ENCODE assay signal across 8 mouse cellular contexts in the genomic region with DNA sequence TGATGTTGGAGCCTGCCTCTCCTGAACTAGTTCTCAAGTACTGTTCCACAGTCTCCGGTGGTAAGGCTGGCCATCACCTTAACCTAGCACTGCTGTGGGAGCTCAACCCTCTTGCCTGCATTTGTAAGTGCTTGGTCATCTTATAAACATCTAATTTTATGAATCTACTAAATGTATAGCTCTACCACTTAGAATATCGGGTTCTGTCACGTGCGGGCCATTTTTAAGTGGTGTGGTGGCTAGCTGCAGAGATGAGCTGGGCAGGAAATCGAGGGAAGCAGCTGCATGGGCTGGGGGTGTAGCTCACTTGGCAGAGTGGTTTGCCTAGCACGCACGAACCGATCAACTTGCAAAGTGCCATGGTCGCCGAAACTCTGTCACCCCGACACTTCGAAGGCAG. TPM values are rescaled to one million over a fixed set of nuclear protein-coding genes. Genes with fewer than 3 reads are reported as not detected.
DNase-seq lines count a peak whose midpoint lies in the region; ATAC-seq lines count a peak whose summit lies in the region.

No protein-coding gene starts in this region.

- H3K27me3 ChIP-seq in kidney, embryonic 14.5 days (ENCODE audit: control insufficient read depth, insufficient read depth, low read length): no peaks in the 10 kb centered on the region
- H3K27me3 ChIP-seq in hindbrain, embryonic 13.5 days: no peaks in the 10 kb centered on the region
- peaks cover under 1% of the 10 kb centered on the region; the same call in 1 of the 2 replicates for H3K27me3 ChIP-seq in midbrain, embryonic 13.5 days

- H3K9me3 ChIP-seq in kidney, embryonic 14.5 days (ENCODE audit: control insufficient read depth, low read length): no peaks in the 10 kb centered on the region
- no peaks in the 10 kb centered on the region for H3K9me3 ChIP-seq in hindbrain, embryonic 13.5 days
- H3K9me3 ChIP-seq in midbrain, embryonic 13.5 days: no peaks in the 10 kb centered on the region

- 45% methylated on average over 12 of the region's 12 CpGs for WGBS in kidney, embryonic 14.5 days
- 33% methylated on average over 12 of the region's 12 CpGs for WGBS in hindbrain, embryonic 13.5 days
- WGBS in midbrain, embryonic 13.5 days: 51% methylated on average over 12 of the region's 12 CpGs

- intact Hi-C loops in left cerebral cortex, postnatal 10 days (cut with DNase I): no loop called here

- H3K4me1 ChIP-seq in kidney, embryonic 14.5 days (ENCODE audit: control insufficient read depth, insufficient read depth, low read length): peaks cover 3% of the 10 kb centered on the region; the same call in 1 of the 2 replicates
- H3K4me1 ChIP-seq in brown adipose tissue, adult 24 weeks (ENCODE audit: control insufficient read depth, insufficient read depth, insufficient read length, low read length): peaks cover 2% of the 10 kb centered on the region; the same call in 1 of the 2 replicates
- peaks cover 9% of the 10 kb centered on the region for H3K4me1 ChIP-seq in hindbrain, embryonic 13.5 days (replicated peaks)
- H3K4me1 ChIP-seq in midbrain, embryonic 13.5 days (replicated peaks): peaks cover 13% of the 10 kb centered on the region

- H3K27ac ChIP-seq in kidney, embryonic 14.5 days (ENCODE audit: low read depth, low read length): 0 out of 2 replicates have a peak overlapping the region, but pooled peaks have one; percentile 98
- H3K27ac ChIP-seq in brown adipose tissue, adult 24 weeks (replicated peaks; ENCODE audit: low read depth, low read length): peak overlapping the region; percentile 67
- peak overlapping the region; percentile 96; the same call in 1 of the 2 replicates for H3K27ac ChIP-seq in hindbrain, embryonic 13.5 days
- H3K27ac ChIP-seq in midbrain, embryonic 13.5 days: peak overlapping the region; percentile 93

- H3K9ac ChIP-seq in kidney, embryonic 14.5 days (ENCODE audit: low read depth, low read length): peak overlapping the region; percentile 84
- peak overlapping the region; percentile 82 for H3K9ac ChIP-seq in hindbrain, embryonic 13.5 days
- H3K9ac ChIP-seq in midbrain, embryonic 13.5 days (replicated peaks): peak overlapping the region; percentile 78

- peak overlapping the region; percentile 65 for H3K4me3 ChIP-seq in kidney, embryonic 14.5 days (ENCODE audit: low read length)
- peak overlapping the region; percentile 100 for H3K4me3 ChIP-seq in brown adipose tissue, adult 24 weeks (ENCODE audit: insufficient read depth, low read depth, low read length)
- peak overlapping the region; percentile 60 for H3K4me3 ChIP-seq in hindbrain, embryonic 13.5 days
- H3K4me3 ChIP-seq in midbrain, embryonic 13.5 days (replicated peaks): peak overlapping the region; percentile 59

- no peak for DNase-seq in kidney, adult 8-10 months
- no peak for DNase-seq in MN1 (ENCODE audit: low spot score)
- no peak for DNase-seq in embryo, embryonic 9.5 days (ENCODE audit: extremely low spot score)
- DNase-seq in left cerebral cortex, postnatal 10 days (ENCODE audit: extremely low spot score in 1 of 2, low spot score in 2 of 2): no peak

- peak; percentile 14 for ATAC-seq in kidney, embryonic 14.5 days (ENCODE audit: low FRiP score, low TSS enrichment)
- ATAC-seq in hindbrain, embryonic 13.5 days (ENCODE audit: low FRiP score): peak; percentile 6
- no peak for ATAC-seq in midbrain, embryonic 13.5 days

- peak overlapping the region; percentile 49 for H3K4me2 ChIP-seq in kidney, embryonic 14.5 days (replicated peaks; ENCODE audit: low read depth, low read length)
- H3K4me2 ChIP-seq in hindbrain, embryonic 13.5 days: peak overlapping the region; percentile 58
- H3K4me2 ChIP-seq in midbrain, embryonic 13.5 days (replicated peaks): peak overlapping the region; percentile 60

- peaks cover 26% of the 10 kb centered on the region; the same call in 1 of the 2 replicates for H3K36me3 ChIP-seq in kidney, embryonic 14.5 days (ENCODE audit: control insufficient read depth, insufficient read depth, low read length)
- peaks cover 19% of the 10 kb centered on the region; the same call in 1 of the 2 replicates for H3K36me3 ChIP-seq in hindbrain, embryonic 13.5 days
- H3K36me3 ChIP-seq in midbrain, embryonic 13.5 days: peaks cover 16% of the 10 kb centered on the region; the same call in 1 of the 2 replicates

RNA-seq across cellular contexts. Expression of a gene that starts 1.1 kb away (rescaled TPM):
- 63.2 and 71.1 TPM in 2 replicates for polyA plus RNA-seq in kidney, embryonic 14.5 days (2014; fragmentation: Nextera tagmentation; extraction: Ambion mirVana)
- 16.7 and 21.7 TPM in 2 replicates for polyA plus RNA-seq in brown adipose tissue, adult 24 weeks (2012; ENCODE audit: insufficient read depth, insufficient read length, missing spikeins)
- 58.7 and 63.9 TPM in 2 replicates for polyA plus RNA-seq in hindbrain, embryonic 13.5 days (2015; fragmentation: Nextera tagmentation; extraction: Ambion mirVana)
- 53.1 and 56.7 TPM in 2 replicates for polyA plus RNA-seq in midbrain, embryonic 13.5 days (2015; fragmentation: Nextera tagmentation; extraction: Ambion mirVana)
- 10 to 100 TPM; 41.6 to 51.9 TPM for total RNA-seq in left cerebral cortex, postnatal 10 days (2021)

RNA-seq across cellular contexts. Expression of a gene that starts 48.6 kb away (rescaled TPM):
- 20.4 and 26.8 TPM in 2 replicates for polyA plus RNA-seq in kidney, embryonic 14.5 days (2014; fragmentation: Nextera tagmentation; extraction: Ambion mirVana)
- 7.4 and 9.6 TPM in 2 replicates for polyA plus RNA-seq in brown adipose tissue, adult 24 weeks (2012; ENCODE audit: insufficient read depth, insufficient read length, missing spikeins)
- 99.3 and 104 TPM in 2 replicates for polyA plus RNA-seq in hindbrain, embryonic 13.5 days (2015; fragmentation: Nextera tagmentation; extraction: Ambion mirVana)
- 69.3 and 89.6 TPM in 2 replicates for polyA plus RNA-seq in midbrain, embryonic 13.5 days (2015; fragmentation: Nextera tagmentation; extraction: Ambion mirVana)
- total RNA-seq in left cerebral cortex, postnatal 10 days (2021): 10 to 100 TPM; 33.5 to 39.4 TPM
